Mouse (Mus musculus) lung, embryonic 14.5 days (tissue): ENCODE measurements around the gene Amn1. TPM values are rescaled to one million over a fixed set of nuclear protein-coding genes. Genes with fewer than 3 reads are reported as not detected.
A peak's percentile ranks its signal among the peaks of the same experiment; 100 is the strongest.
"Not testable (repeated sequence)": the region's sequence is repeated elsewhere in the genome, so short reads cannot be mapped to it uniquely, and the experiment has no call there.

Experiments
- ATAC-seq: fragments of 200-750 bp; cut with Nextera tagmentation; 2 replicates; pipeline ENCODE4 v1.8.0; 2017; ENCODE audit warnings: mild to moderate bottlenecking, moderate TSS enrichment, moderate library complexity; ENCODE audit not compliant: insufficient read depth
- DNase-seq: peaks from one replicate; pipeline ENCODE4 v3.0.0-alpha.2; 2015
- H3K27ac ChIP-seq: fragments of 300-500 bp; sonication (generic); 2 replicates; pipeline ENCODE4 v1.5.1; 2014; ENCODE audit warnings: low read depth, mild to moderate bottlenecking, moderate library complexity
- H3K27me3 ChIP-seq: fragments of 300-500 bp; sonication (generic); 2 replicates; pipeline ENCODE4 v1.6.1; 2014; ENCODE audit warnings: low read length, control low read depth; ENCODE audit not compliant: insufficient read depth
- H3K36me3 ChIP-seq: fragments of 300-500 bp; sonication (generic); 2 replicates; pipeline ENCODE4 v1.6.1; 2014; ENCODE audit warnings: control low read depth; ENCODE audit not compliant: insufficient read depth
- H3K4me1 ChIP-seq: fragments of 300-500 bp; sonication (generic); 2 replicates; pipeline ENCODE4 v1.6.1; 2014; ENCODE audit warnings: antibody characterized with exemption, control low read depth; ENCODE audit not compliant: insufficient read depth
- H3K4me2 ChIP-seq: fragments of 300-500 bp; sonication (generic); 2 replicates; pipeline ENCODE4 v1.6.1; 2014; ENCODE audit warnings: mild to moderate bottlenecking
- H3K4me3 ChIP-seq: fragments of 300-500 bp; sonication (generic); 2 replicates; pipeline ENCODE4 v1.5.1; 2014; ENCODE audit warnings: low read depth, low read length
- H3K9ac ChIP-seq: fragments of 300-500 bp; sonication (generic); 2 replicates; pipeline ENCODE4 v1.6.1; 2014
- H3K9me3 ChIP-seq: fragments of 300-500 bp; sonication (generic); 2 replicates; pipeline ENCODE4 v1.6.1; 2016; ENCODE audit warnings: low read depth, low read length, control low read depth
- CTCF ChIP-seq: IDR thresholded peaks from 2 replicates; pipeline ENCODE4 v1.5.1; 2016; ENCODE audit warnings: antibody characterized with exemption, low read depth
- WGBS: fragments of 180-500 bp; shearing (Covaris S2); extraction: QIAGEN DNeasy Blood & Tissue Kit; methylation state at CpG from one replicate; pipeline ENCODE4 v1.1.7; 2014; 5-methylcytosine and 5-hydroxymethylcytosine counted together
- polyA plus RNA-seq: library from polyadenylated mRNA; unstranded; fragments of >200 nt; fragmentation: Nextera tagmentation; extraction: Ambion mirVana; gene quantifications from 2 replicates; pipeline ENCODE4 v1.2.1, GENCODE M21; 2014

Gene Amn1
- polyA plus RNA-seq, 1 experiment from 2014 or later = 28.2 TPM

DNA sequence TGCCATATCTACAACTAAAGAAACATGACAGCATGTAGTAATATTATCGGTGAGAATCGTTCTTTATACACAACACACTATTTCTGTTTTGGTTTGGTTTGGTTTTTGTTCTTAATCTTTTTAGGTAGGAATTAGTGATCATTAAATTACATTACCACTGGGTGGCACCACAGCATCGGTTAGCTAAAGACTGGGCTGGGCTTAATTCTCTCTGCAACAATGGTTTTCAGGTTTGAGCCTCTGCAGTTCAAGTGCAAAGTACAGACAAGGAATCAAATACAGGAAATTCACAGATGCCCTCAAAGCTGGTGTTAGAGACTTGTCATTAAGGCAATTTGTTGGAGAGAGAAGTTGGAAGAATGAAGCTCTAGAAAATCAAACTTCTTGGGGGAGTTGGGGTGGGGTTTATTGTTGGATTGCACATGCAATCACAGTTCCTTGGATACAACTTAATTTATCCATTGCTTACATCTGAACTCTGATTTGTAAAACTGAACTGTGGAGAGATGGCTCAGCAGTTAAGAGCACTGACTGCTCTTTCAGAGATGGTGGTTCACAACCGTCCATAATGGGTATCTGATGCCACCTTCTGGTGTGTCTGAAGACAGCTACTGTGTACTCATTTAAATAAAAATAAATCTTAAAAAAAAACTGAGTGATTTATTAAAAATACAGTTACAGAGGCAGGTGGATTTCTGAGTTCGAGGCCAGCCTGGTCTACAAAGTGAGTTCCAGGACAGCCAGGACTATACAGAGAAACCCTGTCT lies 56.0 kb downstream of the Amn1 start:
- ATAC-seq = peak; percentile 85
- H3K27ac ChIP-seq = no peak overlapping the region
- no peaks in the 10 kb centered on the region for H3K9me3 ChIP-seq
- no peak overlapping the region for H3K9ac ChIP-seq
- WGBS = 25% methylated on average over 5 of the region's 5 CpGs
- H3K27me3 ChIP-seq = no peaks in the 10 kb centered on the region
- no peak overlapping the region for H3K4me2 ChIP-seq
- H3K36me3 ChIP-seq = no peaks in the 10 kb centered on the region
- H3K4me1 ChIP-seq = no peaks in the 10 kb centered on the region
- peak; percentile 77 for TF ChIP-seq CTCF
- H3K4me3 ChIP-seq = no peak overlapping the region
- DNase-seq = peak; percentile 92

DNA sequence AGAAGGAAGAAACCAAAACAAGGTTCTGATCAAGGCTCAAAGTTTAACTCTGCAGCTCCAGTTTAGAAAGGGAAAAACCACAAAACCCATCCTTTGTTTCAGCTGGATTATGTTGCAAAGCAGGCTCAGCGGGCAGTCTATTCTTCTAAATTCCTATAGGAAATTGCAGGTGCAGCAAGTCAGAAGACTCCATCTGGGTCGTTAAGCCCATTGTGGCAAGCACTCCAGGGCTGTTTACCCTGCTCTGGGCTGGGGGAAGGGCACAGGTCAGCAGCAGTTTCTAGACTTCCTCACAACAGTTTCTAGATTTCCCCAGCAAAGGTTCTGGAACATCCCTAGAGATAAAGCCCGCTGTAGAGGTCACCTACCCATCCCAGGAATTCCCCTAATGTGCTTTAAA lies 57.4 kb downstream of the Amn1 start:
- DNase-seq = no peak
- no peaks in the 10 kb centered on the region for H3K27me3 ChIP-seq
- no peak overlapping the region for H3K4me3 ChIP-seq
- no peak overlapping the region for H3K4me2 ChIP-seq
- no peak for TF ChIP-seq CTCF
- no peaks in the 10 kb centered on the region for H3K4me1 ChIP-seq
- WGBS = 28% methylated on average over 3 of the region's 3 CpGs
- no peak for ATAC-seq
- H3K9ac ChIP-seq = no peak overlapping the region
- H3K27ac ChIP-seq = no peak overlapping the region
- H3K36me3 ChIP-seq = no peaks in the 10 kb centered on the region
- H3K9me3 ChIP-seq = no peaks in the 10 kb centered on the region

- H3K9me3 ChIP-seq, H3K9ac ChIP-seq, H3K36me3 ChIP-seq, ATAC-seq, H3K27ac ChIP-seq, H3K4me1 ChIP-seq, H3K27me3 ChIP-seq, H3K4me2 ChIP-seq, H3K4me3 ChIP-seq, DNase-seq: not testable (repeated sequence)
- 88% methylated on average over 8 of the region's 8 CpGs for WGBS
These were observed 58.6 kb downstream of the Amn1 start, which contains the start of gene Gm10203 for GRCm38 (mm10) chr6:149129870-149130269. Gene Gm10203 (plus strand): TSS chr6:149130170.

DNA sequence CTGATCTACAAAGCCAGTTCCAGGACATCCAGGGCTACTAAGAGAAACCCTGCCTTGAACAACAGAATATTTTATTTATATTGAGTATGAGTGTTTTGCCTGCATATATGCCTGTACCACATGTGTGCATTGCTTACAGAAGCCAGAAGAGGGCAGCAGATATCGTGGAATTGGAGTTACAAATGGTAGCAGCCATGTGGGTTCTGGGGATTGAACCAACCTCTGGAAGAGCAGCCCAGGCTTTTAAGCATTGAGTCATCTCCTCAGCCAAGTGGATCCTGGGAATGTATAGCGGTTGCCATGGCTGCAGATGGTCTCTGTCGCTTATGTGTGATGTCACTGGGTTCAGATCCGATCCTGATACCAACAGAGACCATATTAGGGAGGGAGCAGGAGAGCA lies 61.8 kb downstream of the Amn1 start:
- 65% methylated on average over 4 of the region's 4 CpGs for WGBS
- H3K27ac ChIP-seq = no peak overlapping the region
- no peak overlapping the region for H3K4me3 ChIP-seq
- no peaks in the 10 kb centered on the region for H3K36me3 ChIP-seq
- no peaks in the 10 kb centered on the region for H3K9me3 ChIP-seq
- H3K4me1 ChIP-seq = no peaks in the 10 kb centered on the region
- H3K27me3 ChIP-seq = no peaks in the 10 kb centered on the region
- H3K9ac ChIP-seq = no peak overlapping the region
- DNase-seq (peak; percentile 69), ATAC-seq (peak; percentile 8; the same call in 1 of the 2 replicates)
- no peak overlapping the region for H3K4me2 ChIP-seq
- TF ChIP-seq CTCF = peak; percentile 55

GRCm38 (mm10) chr6:149123042-149123441 lies 65.5 kb downstream of the Amn1 start:
- Histone ChIP-seq H3K4me2 (no peak overlapping the region), H3K9me3 (no peaks in the 10 kb centered on the region), H3K27ac (no peak overlapping the region), H3K9ac (no peak overlapping the region), H3K27me3 (no peaks in the 10 kb centered on the region), H3K36me3 (no peaks in the 10 kb centered on the region), H3K4me1 (no peaks in the 10 kb centered on the region), H3K4me3 (no peak overlapping the region)
- no peak for TF ChIP-seq CTCF
- no peak for DNase-seq
- WGBS = 83% methylated on average over 3 of the region's 3 CpGs
- ATAC-seq = no peak

GRCm38 (mm10) chr6:149119853-149120252 lies 68.7 kb downstream of the Amn1 start:
- Histone ChIP-seq H3K27ac (no peak overlapping the region), H3K4me1 (no peaks in the 10 kb centered on the region), H3K4me3 (no peak overlapping the region), H3K36me3 (no peaks in the 10 kb centered on the region), H3K4me2 (no peak overlapping the region), H3K9ac (no peak overlapping the region), H3K9me3 (no peaks in the 10 kb centered on the region), H3K27me3 (no peaks in the 10 kb centered on the region)
- WGBS = 14% methylated on average over 2 of the region's 2 CpGs
- DNase-seq (peak; percentile 91), ATAC-seq (peak; percentile 78; the same call in 1 of the 2 replicates)
- peak; percentile 77 for TF ChIP-seq CTCF

DNA sequence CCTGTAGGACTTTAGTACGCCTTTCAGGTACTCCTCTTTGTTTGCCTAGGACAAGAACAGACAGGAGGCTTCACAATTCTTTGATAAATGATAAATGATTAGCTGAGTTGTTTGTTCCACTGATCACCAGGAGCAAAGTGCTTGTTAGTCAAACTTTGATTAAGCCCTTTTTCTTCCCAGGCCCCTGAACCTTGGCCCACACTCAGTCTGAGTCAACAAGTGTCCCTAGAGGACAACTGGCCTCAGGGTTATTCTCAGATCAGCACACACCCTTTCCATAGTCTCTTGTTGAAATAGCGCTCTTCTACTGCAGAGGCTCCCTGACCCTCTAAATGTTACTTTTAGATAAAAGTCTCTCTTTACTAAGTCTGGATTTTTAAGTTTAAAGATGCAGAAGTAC lies 69.6 kb downstream of the Amn1 start:
- 32% methylated on average over 2 of the region's 2 CpGs for WGBS
- no peak for ATAC-seq
- no peak for TF ChIP-seq CTCF

DNA sequence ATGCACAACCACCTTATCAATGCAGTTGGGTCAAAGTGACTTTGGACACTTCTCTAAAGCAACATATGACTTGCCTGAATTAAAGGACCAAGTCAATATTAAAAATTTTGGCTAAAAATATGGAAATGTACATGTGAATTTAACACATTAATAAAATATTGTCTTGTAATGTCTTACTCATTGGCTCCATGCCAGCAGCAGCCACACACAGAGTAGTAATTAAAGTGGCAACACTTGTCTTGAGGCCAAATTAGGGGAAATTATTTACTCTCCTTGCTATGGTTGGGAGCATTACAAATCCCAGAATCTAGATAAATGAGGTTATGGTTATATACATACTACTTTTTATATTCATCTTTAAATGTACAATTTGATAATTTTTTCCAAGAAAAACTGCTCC lies 71.5 kb downstream of the Amn1 start:
- H3K9ac ChIP-seq = no peak overlapping the region
- DNase-seq = no peak
- ATAC-seq = no peak
- no peaks in the 10 kb centered on the region for H3K36me3 ChIP-seq
- no peaks in the 10 kb centered on the region for H3K9me3 ChIP-seq
- no peak overlapping the region for H3K4me2 ChIP-seq
- H3K27me3 ChIP-seq = no peaks in the 10 kb centered on the region
- H3K4me3 ChIP-seq = no peak overlapping the region
- no peak overlapping the region for H3K27ac ChIP-seq
- no peak for TF ChIP-seq CTCF
- no peaks in the 10 kb centered on the region for H3K4me1 ChIP-seq

More for the DNA sequence above, 69.6 kb downstream of the Amn1 start:
- H3K4me2 ChIP-seq = no peak overlapping the region
- H3K9me3 ChIP-seq = no peaks in the 10 kb centered on the region
- H3K27ac ChIP-seq = no peak overlapping the region
- no peak overlapping the region for H3K4me3 ChIP-seq
- H3K36me3 ChIP-seq = no peaks in the 10 kb centered on the region
- no peaks in the 10 kb centered on the region for H3K4me1 ChIP-seq
- DNase-seq = no peak
- H3K27me3 ChIP-seq = no peaks in the 10 kb centered on the region
- H3K9ac ChIP-seq = no peak overlapping the region
